Mouse (Mus musculus) thymus, postnatal 14 days (tissue): ENCODE results near the gene Tmem177.

Source experiments
- DNase-seq: peaks from one replicate; pipeline ENCODE4 v3.0.0; 2021

The Tmem177 gene

GRCm38 (mm10) chr1:119889347-119889746 lies 23.7 kb downstream of the Tmem177 start:
- no peak for DNase-seq

- no peak for DNase-seq
Observed at GRCm38 (mm10) chr1:119886320-119886719, 26.7 kb downstream of the Tmem177 start.

- no peak for DNase-seq
Observed at GRCm38 (mm10) chr1:119884272-119884671, 28.7 kb downstream of the Tmem177 start.

GRCm38 (mm10) chr1:119878909-119879308 lies 34.1 kb downstream of the Tmem177 start:
- no peak for DNase-seq

GRCm38 (mm10) chr1:119877469-119877868 lies 35.5 kb downstream of the Tmem177 start:
- DNase-seq: no peak

GRCm38 (mm10) chr1:119868395-119869161 lies 44.4 kb downstream of the Tmem177 start:
- no peak for DNase-seq

GRCm38 (mm10) chr1:119867300-119867699 lies 45.7 kb downstream of the Tmem177 start:
- no peak for DNase-seq

- DNase-seq: no peak
Observed at GRCm38 (mm10) chr1:119865311-119865710, 47.7 kb downstream of the Tmem177 start.

GRCm38 (mm10) chr1:119863507-119864296 lies 49.3 kb downstream of the Tmem177 start:
- no peak for DNase-seq

- DNase-seq: no peak
Observed at GRCm38 (mm10) chr1:119859566-119859965, 53.4 kb downstream of the Tmem177 start.
